Mouse (Mus musculus) stomach, embryonic 16.5 days (tissue): ENCODE measurements at regions not wholly inside any gene's neighbourhood (a gene's known extent, or its start where the extent isn't known, plus 50 kb on each side); places are given as distances from the start of the nearest gene placed in this dataset.
"Not testable (repeated sequence)": the region's sequence is repeated elsewhere in the genome, so short reads cannot be mapped to it uniquely, and the experiment has no call there.

Source experiments
- ATAC-seq: fragments of 200-750 bp; cut with Nextera tagmentation; 2 replicates; pipeline ENCODE4 v1.8.0; 2017; ENCODE audit warnings: moderate number of reproducible peaks, moderate TSS enrichment; ENCODE audit not compliant: insufficient read depth, low FRiP score
- H3K27ac ChIP-seq: fragments of 300-500 bp; sonication (generic); 2 replicates; pipeline ENCODE4 v1.5.1; 2014; ENCODE audit warnings: low read length
- H3K27me3 ChIP-seq: fragments of 300-500 bp; sonication (generic); 2 replicates; pipeline ENCODE4 v1.6.1; 2014; ENCODE audit warnings: low read length, control low read depth, mixed read lengths; ENCODE audit not compliant: control insufficient read depth, insufficient read depth
- H3K36me3 ChIP-seq: fragments of 300-500 bp; sonication (generic); 2 replicates; pipeline ENCODE4 v1.6.1; 2014; ENCODE audit warnings: low read length; ENCODE audit not compliant: control insufficient read depth, insufficient read depth
- H3K4me1 ChIP-seq: fragments of 300-500 bp; sonication (generic); 2 replicates; pipeline ENCODE4 v1.6.1; 2014; ENCODE audit warnings: low read length, control low read depth, mixed read lengths; ENCODE audit not compliant: control insufficient read depth, insufficient read depth
- H3K4me2 ChIP-seq: fragments of 300-500 bp; sonication (generic); 2 replicates; pipeline ENCODE4 v1.6.1; 2014; ENCODE audit warnings: low read depth, low read length, mixed read lengths
- H3K4me3 ChIP-seq: fragments of 300-500 bp; sonication (generic); replicated peaks from 2 replicates; pipeline ENCODE4 v1.5.1; 2014; ENCODE audit warnings: mild to moderate bottlenecking, low read length
- H3K9ac ChIP-seq: fragments of 300-500 bp; sonication (generic); 2 replicates; pipeline ENCODE4 v1.6.1; 2014; ENCODE audit warnings: low read length
- H3K9me3 ChIP-seq: fragments of 300-500 bp; sonication (generic); replicated peaks from 2 replicates; pipeline ENCODE4 v1.6.1; 2016; ENCODE audit warnings: low read length, control low read depth; ENCODE audit not compliant: control insufficient read depth
- WGBS: fragments of 180-500 bp; shearing (Covaris S2); extraction: QIAGEN DNeasy Blood & Tissue Kit; methylation state at CpG from one replicate; pipeline ENCODE4 v1.1.7; 2014; 5-methylcytosine and 5-hydroxymethylcytosine counted together

DNA sequence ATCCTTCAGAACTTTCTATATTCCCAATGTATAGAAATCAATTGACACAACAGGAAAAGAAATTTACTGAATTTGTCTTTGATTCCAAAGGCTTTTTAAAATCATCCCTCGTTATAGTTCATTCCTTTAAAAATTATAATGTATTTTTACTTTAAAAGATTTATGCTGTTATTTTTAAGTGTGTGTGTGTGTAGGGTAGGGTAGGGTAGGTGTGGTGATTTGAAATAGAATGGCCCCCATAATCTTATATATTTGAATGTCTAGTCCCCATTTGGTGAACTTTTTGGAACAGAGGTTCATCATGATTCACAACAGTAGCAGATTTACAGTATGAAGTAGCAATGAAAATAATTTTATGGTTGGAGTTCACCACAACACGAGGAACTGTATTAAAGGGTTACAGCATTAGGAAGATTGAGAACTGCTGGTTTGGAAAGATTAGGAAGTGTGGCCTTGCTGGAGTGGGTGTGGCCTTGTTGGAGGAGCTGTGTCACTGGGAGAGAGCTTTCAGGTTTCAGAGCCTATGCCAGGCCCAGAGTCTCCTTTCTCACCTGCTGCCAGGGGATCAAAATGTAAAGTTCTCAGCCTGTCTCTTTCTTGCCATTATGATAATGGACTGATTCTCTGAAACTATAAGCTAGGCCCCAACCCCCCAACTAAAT, 88.7 kb upstream of the Immp2l start:
- Histone ChIP-seq H3K27me3 (no peaks in the 10 kb centered on the region), H3K36me3 (no peaks in the 10 kb centered on the region), H3K27ac (no peak overlapping the region), H3K4me2 (no peak overlapping the region), H3K9ac (no peak overlapping the region), H3K4me3 (no peak overlapping the region), H3K9me3 (no peaks in the 10 kb centered on the region), H3K4me1 (no peaks in the 10 kb centered on the region)
- ATAC-seq = 0 out of 2 replicates have a peak, but pooled peaks have one; percentile 58
- WGBS = 74% methylated on average over 2 of the region's 2 CpGs

DNA sequence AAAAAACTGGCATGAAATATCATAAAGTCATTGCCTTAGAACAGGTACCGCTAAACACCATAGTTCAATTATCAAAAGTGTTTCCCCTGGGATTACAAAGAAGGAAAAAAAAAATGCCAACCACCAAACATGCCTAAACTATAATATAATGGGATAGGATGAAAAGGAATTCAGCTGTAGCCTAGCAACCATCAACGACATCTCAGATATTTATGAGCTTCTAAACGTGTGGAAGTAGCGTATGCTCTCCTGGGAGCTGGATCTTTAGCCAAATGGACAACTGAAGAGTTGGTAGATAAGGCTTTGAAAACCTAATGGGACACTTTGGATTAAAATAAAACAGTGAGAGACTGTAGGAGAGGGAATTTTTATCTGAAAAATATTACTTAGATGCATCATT, 86.9 kb upstream of the Immp2l start:
- 61% methylated on average over 4 of the region's 4 CpGs for WGBS
- Histone ChIP-seq H3K27me3 (no peaks in the 10 kb centered on the region), H3K4me3 (no peak overlapping the region), H3K36me3 (no peaks in the 10 kb centered on the region), H3K4me2 (no peak overlapping the region), H3K9me3 (no peaks in the 10 kb centered on the region), H3K4me1 (no peaks in the 10 kb centered on the region), H3K27ac (no peak overlapping the region), H3K9ac (no peak overlapping the region)
- no peak for ATAC-seq

DNA sequence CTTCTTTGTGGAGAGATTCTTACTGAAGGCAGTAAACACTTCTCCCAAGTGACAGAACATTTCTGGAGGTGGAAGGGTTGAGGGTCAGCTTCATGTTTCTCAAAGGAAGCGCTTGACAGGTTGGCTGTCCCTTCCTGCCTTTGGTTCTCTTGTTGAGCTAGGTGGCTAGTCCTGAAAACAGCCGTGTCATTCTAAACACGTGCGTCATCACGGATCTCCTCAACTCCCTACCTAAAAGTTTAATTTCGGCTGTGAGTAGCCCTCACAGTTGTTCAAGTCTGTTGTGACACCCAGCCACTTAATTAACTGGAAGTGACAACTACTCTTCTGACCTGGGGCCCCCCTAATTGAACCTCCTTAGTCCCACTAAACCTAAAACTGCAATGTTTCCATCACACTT, 77.0 kb upstream of the Immp2l start:
- no peak for ATAC-seq
- no peak overlapping the region for H3K27ac ChIP-seq
- no peak overlapping the region for H3K9ac ChIP-seq
- no peak overlapping the region for H3K4me2 ChIP-seq
- no peaks in the 10 kb centered on the region for H3K36me3 ChIP-seq
- H3K4me3 ChIP-seq = no peak overlapping the region
- no peaks in the 10 kb centered on the region for H3K4me1 ChIP-seq
- H3K9me3 ChIP-seq = no peaks in the 10 kb centered on the region
- WGBS = 67% methylated on average over 6 of the region's 6 CpGs
- no peaks in the 10 kb centered on the region for H3K27me3 ChIP-seq

DNA sequence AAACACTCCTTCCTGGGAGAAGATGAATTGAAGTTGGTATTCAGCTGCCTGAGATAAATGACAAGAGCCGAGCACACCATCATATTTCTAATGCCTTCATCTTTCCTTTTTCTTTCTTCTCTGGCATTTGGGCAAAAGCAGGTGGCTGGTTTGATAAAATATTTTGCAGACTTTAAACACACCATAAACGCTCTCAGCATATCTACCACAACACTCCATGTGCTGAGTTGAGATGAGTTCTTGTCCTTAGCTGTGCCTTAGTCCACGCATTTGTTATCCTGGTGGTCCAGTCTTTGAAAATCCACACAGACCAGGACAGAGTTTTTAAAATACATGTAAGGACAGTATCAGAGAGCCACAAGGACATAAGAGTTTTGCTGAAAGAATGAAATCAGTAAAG, 74.3 kb upstream of the Immp2l start:
- H3K36me3 ChIP-seq = no peaks in the 10 kb centered on the region
- 68% methylated on average over 3 of the region's 3 CpGs for WGBS

DNA sequence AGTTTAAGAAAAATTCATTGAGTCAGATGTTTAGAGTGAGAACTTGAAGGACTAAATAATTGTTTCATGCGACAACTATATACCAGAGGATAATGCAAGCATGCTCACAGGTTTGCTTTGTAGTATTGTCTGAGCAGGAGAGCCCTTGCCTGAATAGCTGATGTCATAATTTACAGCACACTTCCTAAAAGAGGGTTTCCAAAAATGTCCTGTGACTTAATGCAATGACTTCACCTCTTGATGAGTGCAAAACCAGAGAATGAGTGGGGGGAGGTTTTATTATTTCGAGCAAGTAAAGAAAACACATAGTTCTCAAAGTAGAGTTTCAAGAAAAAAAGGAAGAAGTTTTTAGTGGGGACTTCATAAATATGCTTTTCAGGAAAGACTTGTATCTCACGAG, 65.4 kb upstream of the Immp2l start:
- H3K4me1 ChIP-seq = no peaks in the 10 kb centered on the region
- H3K9me3 ChIP-seq = no peaks in the 10 kb centered on the region
- H3K27ac ChIP-seq = no peak overlapping the region
- no peaks in the 10 kb centered on the region for H3K36me3 ChIP-seq
- no peak for ATAC-seq
- H3K27me3 ChIP-seq = no peaks in the 10 kb centered on the region
- H3K9ac ChIP-seq = no peak overlapping the region
- no peak overlapping the region for H3K4me2 ChIP-seq
- H3K4me3 ChIP-seq = no peak overlapping the region
- 75% methylated on average over 3 of the region's 3 CpGs for WGBS

More for the DNA sequence above, 74.3 kb upstream of the Immp2l start:
- ATAC-seq = no peak
- Histone ChIP-seq H3K9ac (no peak overlapping the region), H3K4me3 (no peak overlapping the region), H3K27ac (no peak overlapping the region), H3K4me1 (no peaks in the 10 kb centered on the region), H3K4me2 (no peak overlapping the region), H3K27me3 (no peaks in the 10 kb centered on the region), H3K9me3 (no peaks in the 10 kb centered on the region)

DNA sequence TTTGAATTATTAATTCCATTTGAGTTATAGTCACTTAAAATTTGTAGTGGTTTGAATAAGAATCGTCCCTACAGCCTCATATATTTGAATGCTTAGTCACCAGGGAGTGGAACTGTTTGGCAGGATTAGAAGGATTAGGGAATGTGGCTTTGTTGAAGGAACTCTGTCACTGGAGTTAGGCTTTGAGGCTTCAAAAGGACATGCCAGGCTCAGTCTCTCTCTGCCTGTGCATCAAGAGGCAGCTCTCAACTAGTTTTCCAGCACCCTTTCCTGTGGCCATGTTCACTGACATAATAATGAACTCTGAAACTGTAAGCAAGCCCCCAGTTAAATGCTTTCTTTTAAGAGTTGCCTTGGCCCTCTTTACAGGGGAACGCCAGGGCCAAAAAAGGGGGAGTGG, 58.9 kb upstream of the Immp2l start:
- no peak overlapping the region for H3K9ac ChIP-seq
- no peaks in the 10 kb centered on the region for H3K4me1 ChIP-seq
- no peaks in the 10 kb centered on the region for H3K36me3 ChIP-seq
- ATAC-seq = no peak
- no peaks in the 10 kb centered on the region for H3K27me3 ChIP-seq
- 61% methylated on average over 2 of the region's 2 CpGs for WGBS
- H3K4me3 ChIP-seq = no peak overlapping the region
- no peak overlapping the region for H3K27ac ChIP-seq
- H3K4me2 ChIP-seq = no peak overlapping the region
- no peaks in the 10 kb centered on the region for H3K9me3 ChIP-seq

DNA sequence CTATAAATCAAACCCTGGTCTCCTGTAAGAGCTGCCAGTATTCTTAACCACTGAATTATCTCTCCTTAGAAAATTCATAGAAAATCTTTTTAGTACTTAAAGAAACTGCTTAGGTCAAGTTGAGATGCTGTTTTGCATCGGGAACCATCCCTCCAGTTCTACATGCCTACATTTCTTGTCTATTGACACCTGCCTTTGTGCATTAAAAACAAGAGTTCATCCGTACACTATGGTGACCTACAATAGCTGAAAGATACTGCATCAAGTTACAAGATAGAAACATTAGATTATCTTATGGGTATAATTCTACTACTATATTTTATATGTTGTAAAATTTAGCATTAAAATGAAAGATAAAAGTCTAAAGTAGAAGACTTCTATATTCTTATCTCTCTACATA, 57.6 kb upstream of the Immp2l start:
- Histone ChIP-seq H3K4me2 (no peak overlapping the region), H3K4me3 (no peak overlapping the region), H3K9me3 (no peaks in the 10 kb centered on the region), H3K4me1 (no peaks in the 10 kb centered on the region), H3K27ac (no peak overlapping the region), H3K27me3 (no peaks in the 10 kb centered on the region), H3K36me3 (no peaks in the 10 kb centered on the region), H3K9ac (no peak overlapping the region)
- no peak for ATAC-seq
- WGBS = 87% methylated on average over 2 of the region's 2 CpGs

DNA sequence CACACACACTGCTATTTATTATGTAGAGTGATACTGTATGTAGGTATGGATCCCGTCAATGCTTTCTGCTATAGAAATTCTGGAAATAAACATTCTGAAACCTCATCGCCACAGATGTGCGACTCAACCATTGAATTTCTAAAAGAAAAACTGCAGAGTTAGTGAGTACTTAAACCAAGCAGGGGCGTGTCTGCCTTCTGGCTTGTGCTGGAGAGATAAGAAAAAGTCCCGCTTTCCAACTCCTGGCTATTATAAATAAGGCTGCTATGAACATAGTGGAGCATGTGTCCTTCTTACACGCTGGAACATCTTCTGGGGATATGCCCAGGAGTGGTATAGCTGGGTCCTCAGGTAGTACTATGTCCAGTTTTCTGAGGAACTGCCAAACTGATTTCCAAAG, 57.2 kb upstream of the Immp2l start:
- H3K27ac ChIP-seq, H3K9me3 ChIP-seq, H3K4me1 ChIP-seq, H3K4me2 ChIP-seq, H3K36me3 ChIP-seq, H3K27me3 ChIP-seq, H3K4me3 ChIP-seq, H3K9ac ChIP-seq, ATAC-seq: not testable (repeated sequence)
- WGBS = 63% methylated on average over 6 of the region's 6 CpGs

DNA sequence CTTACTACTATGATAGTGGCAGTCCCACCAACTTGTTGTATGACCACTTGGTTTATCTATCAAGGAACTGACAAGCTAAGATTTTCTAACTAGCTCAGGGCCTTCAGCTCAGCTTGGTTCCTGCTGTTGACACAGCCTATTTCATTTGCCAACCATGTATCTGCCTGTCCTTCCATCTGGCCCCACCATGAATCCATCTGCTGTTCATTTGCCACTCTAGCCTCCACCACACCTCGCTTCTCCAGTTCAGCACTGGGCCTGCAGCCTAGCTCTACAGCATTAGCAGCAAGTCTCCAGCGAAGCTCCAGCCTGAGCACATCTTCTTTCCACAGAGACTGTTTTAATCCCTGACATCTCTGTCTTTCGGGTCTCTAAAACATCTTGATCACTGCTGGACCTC, 51.0 kb upstream of the Immp2l start:
- no peaks in the 10 kb centered on the region for H3K9me3 ChIP-seq
- H3K4me1 ChIP-seq = no peaks in the 10 kb centered on the region
- H3K36me3 ChIP-seq = no peaks in the 10 kb centered on the region
- no peak overlapping the region for H3K9ac ChIP-seq
- no peak overlapping the region for H3K27ac ChIP-seq
- no peak overlapping the region for H3K4me3 ChIP-seq
- ATAC-seq = no peak
- no peaks in the 10 kb centered on the region for H3K27me3 ChIP-seq
- WGBS = 78% methylated on average over 3 of the region's 3 CpGs
- H3K4me2 ChIP-seq = no peak overlapping the region
